Mouse (Mus musculus) gastrocnemius, adult 8-10 months (tissue): Measurements from ENCODE around the gene Supt5. TPM values are rescaled to one million over a fixed set of nuclear protein-coding genes. Genes with fewer than 3 reads are reported as not detected.

ENCODE experiments used
- DNase-seq, 2 experiments: peaks; one replicate each; pipeline ENCODE4 v3.0.0; 2022; ENCODE audit warnings: low spot score in 2 of 2
- total RNA-seq, 4 experiments: library from RNA; stranded (reverse); gene quantifications; 2 replicates each; pipeline ENCODE4 v1.2.4; 2022

The Supt5 gene
- total RNA-seq, 4 experiments from 2014 or later, result 61.6 to 76.5 (median 73.0) TPM

GRCm38 (mm10) chr7:28305641-28306040 lies 32.9 kb downstream of the Supt5 start:
- no peak for DNase-seq

DNA sequence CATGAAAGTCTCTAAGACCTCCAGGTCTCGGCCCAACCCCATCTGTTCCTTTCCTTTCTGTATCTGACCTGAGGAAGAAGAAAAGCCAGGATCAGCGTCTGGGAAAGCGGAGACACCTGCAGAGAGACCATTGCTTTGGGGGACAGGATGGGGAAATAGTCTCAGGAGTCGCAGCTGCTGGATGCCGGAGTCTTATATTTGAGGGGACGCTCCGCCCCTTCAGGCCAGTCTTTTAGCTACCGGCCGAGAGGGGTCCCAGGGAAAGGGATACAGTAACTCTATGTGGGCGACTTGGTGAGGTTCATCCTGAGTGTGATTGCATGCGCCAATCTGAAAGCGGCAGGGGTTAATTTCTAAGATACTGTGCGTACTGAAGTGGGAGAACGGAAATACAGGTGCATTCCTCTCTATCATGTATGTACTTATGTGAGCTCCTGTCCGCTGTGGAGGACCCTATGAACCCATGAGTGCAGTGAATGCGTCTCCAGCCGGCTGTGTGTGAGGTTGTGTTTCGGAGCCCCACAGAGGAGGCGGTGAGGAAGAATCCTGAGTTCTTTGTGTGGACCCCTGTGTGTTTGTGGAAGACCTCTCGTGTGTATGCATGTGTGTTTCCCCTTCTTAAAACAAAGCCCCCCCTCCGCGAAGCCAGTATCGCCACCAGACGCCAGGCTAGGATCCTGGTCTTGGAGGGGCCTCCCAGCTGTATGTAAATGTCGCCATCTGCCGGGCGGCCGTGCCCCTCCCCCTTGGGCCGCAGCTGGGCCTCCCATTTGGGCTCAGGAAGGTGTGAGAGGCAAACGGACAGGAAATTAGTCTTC lies 36.7 kb downstream of the Supt5 start, which contains the start of gene Dll3:
Gene Dll3, minus strand, starts transcription at position 623 of the 818 bp plus-strand sequence.
- DNase-seq, result no peak

GRCm38 (mm10) chr7:28298837-28299625 lies 39.5 kb downstream of the Supt5 start:
- no peak for DNase-seq

GRCm38 (mm10) chr7:28294481-28294880 lies 44.1 kb downstream of the Supt5 start:
- no peak for DNase-seq

- DNase-seq, result no peak
Measured at GRCm38 (mm10) chr7:28290638-28291590, 47.6 kb downstream of the Supt5 start, which contains the start of gene Selenov. TSS of gene Selenov (minus strand) at chr7:28291186.

- no peak for DNase-seq
Measured at GRCm38 (mm10) chr7:28290165-28290564, 48.4 kb downstream of the Supt5 start.

GRCm38 (mm10) chr7:28280630-28281029 lies 57.9 kb downstream of the Supt5 start:
- DNase-seq, result no peak

DNA sequence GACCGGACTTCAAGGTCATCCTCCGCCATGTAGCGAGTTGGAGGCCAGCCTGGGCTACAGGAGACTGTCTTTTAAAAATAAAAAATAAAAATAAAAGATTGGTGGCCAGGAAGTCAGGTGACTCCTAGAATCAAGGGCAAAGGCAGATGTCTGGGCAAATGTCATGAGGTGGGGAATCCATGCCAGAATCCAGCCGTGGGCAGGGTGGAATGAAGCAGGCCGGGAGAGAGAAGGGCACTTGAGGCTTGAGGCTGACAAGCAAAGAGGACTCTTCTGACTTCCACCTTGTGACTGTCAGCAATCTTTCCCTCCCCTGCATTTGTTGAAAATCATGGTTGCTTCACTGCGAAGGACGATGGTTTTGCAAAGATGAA lies 60.3 kb downstream of the Supt5 start:
- DNase-seq, result no peak

- DNase-seq, result peak; percentile 90 to 93
Measured at GRCm38 (mm10) chr7:28277615-28278278, 60.8 kb downstream of the Supt5 start, which contains the start of gene Eid2b. TSS of gene Eid2b (plus strand) at chr7:28277739.

- DNase-seq, result no peak
Measured at GRCm38 (mm10) chr7:28277237-28277614, 61.3 kb downstream of the Supt5 start.

- DNase-seq, result no peak
Measured at GRCm38 (mm10) chr7:28271761-28272160, 66.8 kb downstream of the Supt5 start.

DNA sequence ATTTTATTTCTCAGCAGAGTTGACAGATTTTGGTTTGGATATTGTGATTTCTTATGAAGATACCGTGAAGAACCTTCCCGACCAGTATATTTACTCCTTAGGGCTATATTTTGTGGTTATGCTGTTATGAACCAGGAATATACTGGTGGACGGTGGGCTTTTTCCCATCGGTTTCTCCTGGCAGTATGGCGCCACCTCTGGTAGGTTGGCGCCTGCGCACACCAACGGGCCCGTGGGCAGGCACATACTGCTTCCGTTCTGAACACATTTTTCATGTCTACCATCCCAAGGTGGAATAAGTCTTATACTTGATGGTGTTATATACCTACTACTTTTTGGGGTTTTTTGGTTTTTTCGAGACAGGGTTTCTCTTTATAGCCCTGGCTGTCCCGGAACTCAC lies 69.2 kb downstream of the Supt5 start:
- DNase-seq, result no peak

- no peak for DNase-seq
Measured at GRCm38 (mm10) chr7:28268576-28268975, 70.0 kb downstream of the Supt5 start.

GRCm38 (mm10) chr7:28268042-28268531 lies 70.5 kb downstream of the Supt5 start:
- DNase-seq, result peak; percentile 17 to 32

DNA sequence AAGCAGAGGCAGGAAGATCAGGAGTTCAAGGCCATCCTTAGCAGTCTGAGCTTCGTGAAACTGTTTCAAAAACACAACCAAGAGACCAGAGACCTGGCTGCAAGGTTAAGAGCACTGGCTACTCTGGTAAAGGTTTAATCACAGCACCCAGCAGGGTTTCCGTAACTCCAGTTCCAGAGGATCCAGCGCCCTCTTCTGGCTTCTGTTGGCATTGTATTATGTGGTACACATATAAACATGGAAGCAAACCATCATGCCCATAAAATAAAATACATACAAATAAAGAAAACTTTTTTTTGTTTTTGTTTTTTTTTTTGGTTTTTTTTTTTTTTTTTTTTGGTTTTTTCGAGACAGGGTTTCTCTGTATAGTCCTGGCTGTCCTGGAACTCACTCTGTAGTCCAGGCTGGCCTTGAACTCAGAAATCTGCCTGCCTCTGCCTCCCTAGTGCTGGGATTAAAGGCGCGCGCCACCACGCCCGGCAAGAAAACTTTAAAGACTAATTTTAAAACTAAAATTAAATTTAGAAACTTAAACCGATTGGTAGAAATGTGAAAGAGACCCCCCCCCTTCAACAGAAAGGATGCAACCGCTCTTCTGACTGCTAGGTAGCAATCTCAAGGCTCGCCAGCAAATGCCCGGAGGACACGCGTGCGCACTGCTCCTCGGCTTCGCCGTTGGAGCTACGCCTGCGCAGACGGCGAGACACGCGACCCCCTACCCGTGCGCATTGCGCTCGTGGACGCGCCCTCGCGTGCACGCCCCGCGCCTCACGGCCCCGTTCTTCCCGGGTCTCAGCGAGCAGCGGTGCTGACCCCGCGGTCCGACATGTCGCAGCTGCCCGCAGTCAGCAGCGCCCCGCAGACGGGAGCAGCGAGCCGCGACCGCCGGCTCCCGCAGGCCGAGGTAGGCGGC lies 71.2 kb downstream of the Supt5 start, which contains the start of gene Eid2:
Gene Eid2, plus strand, starts transcription at position 753 of the 913 bp plus-strand sequence.
- DNase-seq, result peak; percentile 40 to 50

DNA sequence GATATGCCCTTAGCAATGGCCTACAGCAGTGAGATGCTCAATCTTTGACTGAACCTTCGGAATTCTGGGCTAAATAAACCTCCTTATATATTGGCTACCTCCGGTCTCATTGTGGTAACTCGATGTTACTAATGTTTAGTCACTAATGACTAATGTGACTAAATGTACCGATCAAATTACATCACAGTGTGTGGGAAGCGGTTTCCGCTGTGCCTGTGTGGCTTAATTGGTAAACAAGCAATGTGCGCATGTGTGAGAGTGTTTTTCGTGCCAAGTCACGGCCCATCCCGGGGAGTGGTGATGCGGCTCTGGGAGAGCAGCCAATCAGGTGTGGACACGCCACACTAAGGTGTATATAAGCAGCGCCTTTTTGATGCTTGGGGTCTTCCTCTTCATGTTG lies 73.2 kb downstream of the Supt5 start:
- DNase-seq, result no peak
